Mouse (Mus musculus) heart, embryonic 10.5 days (tissue): Measurements from ENCODE around the gene Traf1. TPM values are rescaled to one million over a fixed set of nuclear protein-coding genes. Genes with fewer than 3 reads are reported as not detected.

Source experiments
- DNase-seq: peaks from one replicate; pipeline ENCODE4 v3.0.0-alpha.2; 2017; ENCODE audit warnings: low spot score
- H3K27ac ChIP-seq: fragments of 300-500 bp; sonication (generic); 2 replicates; pipeline ENCODE4 v1.5.1; 2016; ENCODE audit warnings: mild to moderate bottlenecking
- H3K27me3 ChIP-seq: fragments of 300-500 bp; sonication (generic); 2 replicates; pipeline ENCODE4 v1.6.1; 2016; ENCODE audit warnings: mild to moderate bottlenecking; ENCODE audit not compliant: poor library complexity, insufficient read depth, severe bottlenecking
- H3K36me3 ChIP-seq: fragments of 300-500 bp; sonication (generic); 2 replicates; pipeline ENCODE4 v1.6.1; 2016; ENCODE audit warnings: mild to moderate bottlenecking, moderate library complexity
- H3K4me1 ChIP-seq: fragments of 300-500 bp; sonication (generic); 2 replicates; pipeline ENCODE4 v1.6.1; 2016; ENCODE audit warnings: mild to moderate bottlenecking
- H3K4me3 ChIP-seq: fragments of 300-500 bp; sonication (generic); 2 replicates; pipeline ENCODE4 v1.5.1; 2016; ENCODE audit warnings: mild to moderate bottlenecking, moderate library complexity
- H3K9me3 ChIP-seq: fragments of 300-500 bp; sonication (generic); 2 replicates; pipeline ENCODE4 v1.6.1; 2016; ENCODE audit warnings: mild to moderate bottlenecking, moderate library complexity
- WGBS: fragments of 180-500 bp; shearing (Covaris S2); methylation state at CpG from one replicate; pipeline ENCODE4 v1.1.7; 2016; 5-methylcytosine and 5-hydroxymethylcytosine counted together
- polyA plus RNA-seq: library from polyadenylated mRNA; unstranded; fragments of >200 nt; fragmentation: Nextera tagmentation; extraction: Ambion mirVana; gene quantifications from 2 replicates; pipeline ENCODE4 v1.2.1, GENCODE M21; 2016

Gene Traf1
- polyA plus RNA-seq, 1 experiment from 2014 or later = 0.78 TPM

DNA sequence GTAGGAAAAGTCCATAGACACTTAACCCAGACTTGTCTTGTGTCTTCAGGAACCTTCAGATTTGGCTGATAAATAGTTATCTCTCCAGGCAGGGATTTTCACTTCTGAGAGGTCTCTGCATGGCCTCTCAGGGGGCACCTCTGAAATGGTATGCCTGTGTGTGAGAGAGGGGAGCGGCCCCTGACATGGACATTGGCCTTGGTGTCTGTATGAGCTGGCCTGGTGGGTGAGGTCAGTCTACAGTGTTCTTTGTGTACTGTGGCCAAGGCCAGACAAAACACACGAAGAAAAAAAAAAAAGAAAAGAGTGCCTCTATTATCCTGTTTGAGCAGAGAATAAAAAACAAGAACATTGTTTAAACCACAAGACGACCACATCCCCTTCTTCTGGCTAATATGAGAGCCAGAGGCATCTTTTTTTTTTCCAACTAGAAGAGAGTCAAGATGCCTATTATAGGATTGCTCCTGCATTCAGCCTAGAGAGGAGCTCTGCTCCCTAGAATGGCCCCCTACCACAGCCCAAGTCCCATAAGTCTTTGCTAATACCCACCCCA, 18.0 kb upstream of the Traf1 start:
- Histone ChIP-seq H3K9me3 (no peaks in the 10 kb centered on the region), H3K36me3 (no peaks in the 10 kb centered on the region), H3K4me1 (peaks cover 30% of the 10 kb centered on the region), H3K27me3 (no peaks in the 10 kb centered on the region), H3K27ac (no peak overlapping the region), H3K4me3 (no peak overlapping the region)
- DNase-seq = no peak
- WGBS = 76% methylated on average over 3 of the region's 3 CpGs

DNA sequence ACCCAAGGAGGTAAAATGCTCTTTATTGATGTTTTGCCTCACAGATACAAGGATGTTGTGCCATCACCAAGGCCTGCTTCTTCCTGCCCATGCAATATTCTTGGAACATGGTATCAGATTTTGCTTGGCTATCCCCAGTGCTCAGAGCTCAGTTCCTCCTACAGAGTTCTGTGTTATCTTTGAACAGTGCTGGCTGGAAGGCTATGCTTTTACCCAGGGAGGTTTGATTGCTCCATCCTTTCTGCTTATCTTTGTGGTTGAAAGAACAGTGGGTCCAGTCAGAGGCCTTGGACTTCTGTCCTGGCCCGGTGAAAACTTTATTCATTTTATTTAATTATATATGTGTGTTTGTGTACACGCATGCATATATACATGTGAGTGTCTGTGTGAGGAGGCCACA, 16.7 kb upstream of the Traf1 start:
- no peaks in the 10 kb centered on the region for H3K9me3 ChIP-seq
- no peak for DNase-seq
- WGBS = 84% methylated on average over 2 of the region's 2 CpGs
- no peaks in the 10 kb centered on the region for H3K36me3 ChIP-seq
- H3K27me3 ChIP-seq = no peaks in the 10 kb centered on the region
- H3K27ac ChIP-seq = no peak overlapping the region
- H3K4me1 ChIP-seq = peaks cover 26% of the 10 kb centered on the region
- no peak overlapping the region for H3K4me3 ChIP-seq

DNA sequence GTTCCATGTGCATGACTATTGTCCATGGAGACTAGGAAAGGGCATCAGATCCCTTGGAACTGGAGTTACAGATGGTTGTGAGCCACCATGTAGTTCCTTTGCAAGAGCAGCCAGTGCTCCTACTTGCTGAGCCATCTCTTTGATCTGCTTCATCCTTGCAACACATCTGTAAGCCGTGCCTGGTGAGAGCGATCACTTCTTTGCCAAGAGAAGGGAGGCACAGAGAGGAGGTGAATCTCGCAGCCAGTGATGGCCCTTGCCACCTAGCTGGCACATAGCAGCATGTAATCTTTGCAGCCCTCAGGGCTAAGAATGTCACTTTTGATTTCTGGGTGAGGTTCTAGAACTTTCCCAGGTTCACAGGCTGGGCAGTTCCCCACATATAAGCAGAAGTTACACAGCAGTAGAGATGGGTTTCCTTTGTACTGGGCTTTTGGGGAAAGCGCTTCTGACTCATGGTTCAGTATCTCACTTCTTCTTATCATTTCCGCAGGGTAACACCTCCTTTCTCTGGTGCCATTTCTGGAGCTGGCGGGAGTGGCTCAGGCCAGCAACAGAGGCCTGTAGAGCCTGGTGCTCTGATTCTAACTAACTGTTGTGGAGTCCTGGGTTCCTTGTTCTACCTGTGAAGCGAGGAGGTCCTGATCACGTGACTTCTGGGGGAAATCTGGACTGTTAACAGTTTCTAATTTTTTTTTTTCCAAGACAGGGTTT, 15.5 kb upstream of the Traf1 start:
- Histone ChIP-seq H3K36me3 (no peaks in the 10 kb centered on the region), H3K9me3 (no peaks in the 10 kb centered on the region), H3K4me1 (peaks cover 15% of the 10 kb centered on the region), H3K27me3 (no peaks in the 10 kb centered on the region), H3K4me3 (no peak overlapping the region), H3K27ac (no peak overlapping the region)
- 55% methylated on average over 8 of the region's 8 CpGs for WGBS
- no peak for DNase-seq

GRCm38 (mm10) chr2:34976447-34976846, 14.9 kb upstream of the Traf1 start:
- no peaks in the 10 kb centered on the region for H3K27me3 ChIP-seq
- no peak for DNase-seq
- no peak overlapping the region for H3K27ac ChIP-seq
- WGBS = 87% methylated on average over 6 of the region's 6 CpGs
- peaks cover 11% of the 10 kb centered on the region; the same call in 1 of the 2 replicates for H3K4me1 ChIP-seq
- H3K4me3 ChIP-seq = no peak overlapping the region
- H3K36me3 ChIP-seq = no peaks in the 10 kb centered on the region
- H3K9me3 ChIP-seq = no peaks in the 10 kb centered on the region

- Histone ChIP-seq H3K4me3 (no peak overlapping the region), H3K4me1 (peaks cover 6% of the 10 kb centered on the region; the same call in 1 of the 2 replicates), H3K27ac (no peak overlapping the region), H3K27me3 (no peaks in the 10 kb centered on the region), H3K36me3 (no peaks in the 10 kb centered on the region), H3K9me3 (no peaks in the 10 kb centered on the region)
- DNase-seq = no peak
- 85% methylated on average over 8 of the region's 8 CpGs for WGBS
Measured at GRCm38 (mm10) chr2:34973087-34973486, 11.5 kb upstream of the Traf1 start.

DNA sequence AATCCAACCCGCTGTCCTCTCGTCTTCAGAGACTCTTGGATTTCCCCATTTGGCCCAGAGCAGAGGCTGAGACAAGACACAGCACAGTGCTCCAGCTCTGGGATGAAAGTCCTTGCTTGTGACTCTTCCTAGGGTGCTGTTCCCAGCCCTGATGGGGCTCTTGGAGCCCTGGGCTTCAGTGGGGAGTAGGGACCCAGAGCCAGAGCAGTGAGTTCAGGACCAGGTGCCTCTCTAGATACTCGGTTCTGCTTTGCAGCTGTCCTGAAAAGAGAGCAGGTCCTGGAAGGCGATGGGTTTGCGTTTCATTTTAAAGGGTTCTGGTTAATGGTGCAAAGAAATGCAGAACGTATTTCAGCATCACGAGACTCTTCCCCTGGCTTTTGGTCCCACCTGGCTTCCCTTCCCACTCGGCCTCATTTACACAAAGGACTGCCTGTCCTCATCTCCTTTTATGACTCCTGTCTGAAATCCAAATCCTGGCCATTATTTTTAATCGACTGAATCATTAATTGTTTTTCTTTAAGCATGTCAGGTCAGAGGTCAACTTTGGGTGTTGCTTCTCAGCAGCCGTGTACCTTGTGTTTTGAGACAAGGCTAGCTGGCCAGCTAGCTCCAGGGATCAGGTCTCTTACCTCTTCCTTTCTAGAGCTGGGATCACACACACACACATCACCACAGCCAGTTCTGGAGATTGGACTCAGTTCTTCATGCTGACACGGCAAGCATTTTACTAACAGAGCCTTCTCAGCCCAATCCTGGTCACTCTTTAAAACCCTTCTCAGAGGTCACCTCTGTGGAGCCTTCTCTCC, 9.7 kb upstream of the Traf1 start:
- Histone ChIP-seq H3K27ac (no peak overlapping the region), H3K4me3 (no peak overlapping the region), H3K27me3 (no peaks in the 10 kb centered on the region), H3K9me3 (no peaks in the 10 kb centered on the region), H3K4me1 (no peaks in the 10 kb centered on the region), H3K36me3 (no peaks in the 10 kb centered on the region)
- 71% methylated on average over 11 of the region's 11 CpGs for WGBS
- no peak for DNase-seq

DNA sequence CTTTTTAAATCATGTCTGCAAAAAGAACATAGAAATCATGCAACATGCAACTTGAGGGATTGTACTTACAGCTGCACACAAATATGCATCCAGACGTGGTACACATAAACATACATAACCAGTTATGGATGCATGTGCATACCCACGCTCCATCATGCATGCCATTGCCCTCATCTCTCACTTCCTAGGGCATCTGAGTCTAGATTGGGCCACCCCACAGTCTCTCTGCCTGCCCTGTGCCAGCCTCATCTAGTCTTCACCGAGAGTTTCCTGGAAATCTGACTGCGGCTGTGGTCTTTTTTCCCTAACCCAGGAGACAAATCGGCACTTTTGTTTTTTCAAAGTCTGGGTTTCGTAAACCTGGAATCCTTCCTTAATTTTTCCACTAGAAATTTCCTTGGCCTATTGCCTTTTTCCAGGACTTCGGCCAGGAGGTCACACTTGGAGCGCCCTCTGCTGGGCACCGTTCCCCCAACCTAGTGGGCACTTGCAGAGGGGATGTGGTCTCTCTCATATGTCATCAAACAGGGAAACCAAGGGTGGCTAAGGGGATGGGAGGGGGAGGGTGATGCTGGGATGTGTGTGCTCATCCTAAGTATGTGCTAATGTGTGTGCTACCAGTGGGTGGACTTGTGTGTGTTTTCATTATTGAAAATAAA, 8.6 kb upstream of the Traf1 start:
- Histone ChIP-seq H3K4me3 (no peak overlapping the region), H3K27me3 (no peaks in the 10 kb centered on the region), H3K9me3 (no peaks in the 10 kb centered on the region), H3K4me1 (peaks cover 9% of the 10 kb centered on the region), H3K36me3 (no peaks in the 10 kb centered on the region), H3K27ac (no peak overlapping the region)
- peak; percentile 81 for DNase-seq
- WGBS = 29% methylated on average over 9 of the region's 9 CpGs

DNA sequence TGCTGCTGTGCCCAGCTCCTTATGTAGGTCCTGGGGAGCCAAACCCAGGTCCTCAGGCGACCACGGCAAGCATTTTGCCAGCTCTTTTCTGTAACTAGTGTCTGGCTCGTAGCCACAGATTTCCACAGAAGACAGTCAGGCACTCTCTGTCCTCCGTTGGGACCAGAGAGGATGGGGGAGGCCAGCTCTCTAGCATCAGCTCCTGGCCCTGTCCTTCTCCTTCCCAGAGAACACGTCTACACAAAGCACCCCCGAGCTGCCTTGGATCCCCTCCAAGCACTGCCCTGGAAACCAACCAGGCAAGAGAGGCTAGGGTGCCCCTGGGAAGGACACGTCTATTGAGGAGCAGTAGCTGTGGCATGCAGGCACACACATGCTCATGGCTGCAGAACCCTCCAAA, 7.6 kb upstream of the Traf1 start:
- Histone ChIP-seq H3K36me3 (no peaks in the 10 kb centered on the region), H3K9me3 (no peaks in the 10 kb centered on the region), H3K27me3 (no peaks in the 10 kb centered on the region), H3K4me1 (peaks cover 11% of the 10 kb centered on the region), H3K27ac (no peak overlapping the region), H3K4me3 (no peak overlapping the region)
- no peak for DNase-seq
- 70% methylated on average over 7 of the region's 7 CpGs for WGBS

DNA sequence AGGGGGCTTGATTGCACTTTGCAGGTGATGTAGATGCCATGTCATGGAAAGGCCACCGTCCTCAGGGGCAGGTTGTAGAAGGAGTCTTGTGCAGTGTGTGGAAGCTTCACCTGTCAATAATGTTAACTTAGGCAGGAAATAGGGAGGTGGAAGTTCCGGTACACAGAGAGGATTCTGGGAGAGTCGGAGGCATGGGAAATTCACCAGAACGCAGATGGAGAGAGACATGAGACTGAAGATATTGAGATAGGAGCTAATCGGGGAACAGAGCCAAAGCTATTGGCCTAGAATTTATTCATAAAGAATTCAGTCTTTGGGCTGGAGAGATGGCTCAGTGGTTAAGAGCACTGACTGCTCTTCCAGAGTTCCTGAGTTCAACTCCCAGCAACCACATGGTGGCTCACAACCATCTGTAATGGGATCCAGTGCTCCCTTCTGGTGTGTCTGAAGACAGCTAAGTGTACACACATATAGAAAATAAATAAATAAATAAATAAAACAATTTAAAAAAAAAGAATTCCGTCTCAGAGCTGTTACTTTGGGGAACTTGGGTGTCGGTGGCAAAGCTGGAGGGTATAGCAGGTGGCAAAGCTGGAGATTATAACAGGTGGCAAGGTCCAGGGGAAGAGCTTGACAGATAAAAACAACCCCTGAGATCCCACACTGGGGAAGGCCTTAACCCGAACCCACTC, 4.8 kb upstream of the Traf1 start:
- Histone ChIP-seq H3K27ac (no peak overlapping the region), H3K27me3 (peaks cover 1% of the 10 kb centered on the region), H3K9me3 (no peaks in the 10 kb centered on the region), H3K4me1 (peaks cover 19% of the 10 kb centered on the region), H3K4me3 (no peak overlapping the region), H3K36me3 (no peaks in the 10 kb centered on the region)
- no peak for DNase-seq
- 77% methylated on average over 8 of the region's 8 CpGs for WGBS

DNA sequence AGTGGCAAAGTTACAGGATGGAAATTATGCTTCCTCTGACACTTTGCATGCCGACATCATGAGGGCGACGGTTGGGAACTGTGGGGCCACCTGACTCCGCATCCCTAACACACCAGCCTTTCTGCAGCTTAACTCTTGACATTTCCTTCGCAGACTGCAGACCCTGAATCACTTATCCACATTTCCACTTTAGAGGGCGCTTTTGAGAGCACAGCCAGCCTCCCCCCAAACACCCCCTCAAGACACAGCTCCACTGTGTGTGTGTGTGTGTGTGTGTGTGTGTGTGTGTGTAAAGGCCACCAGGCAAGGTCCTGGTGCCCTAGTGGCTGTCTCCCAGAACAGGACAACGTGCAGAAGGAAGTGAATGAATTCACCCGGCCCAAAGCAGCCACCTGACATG, 4.2 kb upstream of the Traf1 start:
- 72% methylated on average over 8 of the region's 8 CpGs for WGBS
- no peak overlapping the region for H3K4me3 ChIP-seq
- peaks cover 24% of the 10 kb centered on the region for H3K4me1 ChIP-seq
- no peaks in the 10 kb centered on the region for H3K36me3 ChIP-seq
- 0 out of 2 replicates have a peak overlapping the region, but pooled peaks have one; percentile 59 for H3K27ac ChIP-seq
- no peak for DNase-seq
- H3K9me3 ChIP-seq = no peaks in the 10 kb centered on the region
- H3K27me3 ChIP-seq = peaks cover 7% of the 10 kb centered on the region

- DNase-seq = peak; percentile 83
- peaks cover 24% of the 10 kb centered on the region for H3K4me1 ChIP-seq
- H3K27me3 ChIP-seq = peaks cover 8% of the 10 kb centered on the region
- H3K27ac ChIP-seq = peak overlapping the region; percentile 59; the same call in 1 of the 2 replicates
- H3K4me3 ChIP-seq = 0 out of 2 replicates have a peak overlapping the region, but pooled peaks have one; percentile 18
- no peaks in the 10 kb centered on the region for H3K36me3 ChIP-seq
- no peaks in the 10 kb centered on the region for H3K9me3 ChIP-seq
- WGBS = 38% methylated on average over 8 of the region's 9 CpGs
Measured at GRCm38 (mm10) chr2:34965293-34965692, 3.7 kb upstream of the Traf1 start.

GRCm38 (mm10) chr2:34964651-34965050, 3.1 kb upstream of the Traf1 start:
- no peak for DNase-seq
- Histone ChIP-seq H3K9me3 (no peaks in the 10 kb centered on the region), H3K4me3 (no peak overlapping the region), H3K4me1 (peaks cover 24% of the 10 kb centered on the region), H3K27ac (no peak overlapping the region), H3K27me3 (peaks cover 8% of the 10 kb centered on the region), H3K36me3 (no peaks in the 10 kb centered on the region)
- WGBS = 79% methylated on average over 9 of the region's 9 CpGs
